Mouse (Mus musculus) cortical plate, adult 2 months (tissue): Measurements from ENCODE around the gene Lrp1.

Experiments
- CTCF ChIP-seq: fragments of 200-500 bp; IDR thresholded peaks from 2 replicates; pipeline ENCODE4 v1.5.1; 2011; ENCODE audit warnings: mild to moderate bottlenecking, control low read depth, low read length; ENCODE audit not compliant: insufficient read depth; ENCODE audit errors: extremely low read depth
- POLR2A ChIP-seq: fragments of 200-500 bp; IDR thresholded peaks from 2 replicates; pipeline ENCODE4 v1.6.1; 2011; ENCODE audit warnings: mild to moderate bottlenecking, low read length, control low read depth; ENCODE audit not compliant: insufficient read depth; ENCODE audit errors: extremely low read depth

GRCm38 (mm10) chr10:127661291-127661914 lies 40.5 kb upstream of the Lrp1 start:
- TF ChIP-seq CTCF (no peak), POLR2A (no peak)
